Mouse (Mus musculus): ENCODE measurements at regions not wholly inside any gene's neighbourhood (a gene's known extent, or its start where the extent isn't known, plus 50 kb on each side); places are given as distances from the start of the nearest gene placed in this dataset.

GRCm38 (mm10) chr19:50872661-50873060, 194.2 kb upstream of the Sorcs1 start:
- TF ChIP-seq CTCF (IDR thresholded peaks at IDR 0.05; ENCODE audit: low read depth) (no peak), EP300 (optimal IDR thresholded peaks at IDR 0.05) (no peak)
- ATAC-seq (ENCODE audit: low FRiP score, low TSS enrichment), result no peak
- Histone ChIP-seq H3K9me3 (ENCODE audit: control insufficient read depth, low read length) (no peaks in the 10 kb centered on the region), H3K4me2 (replicated peaks; ENCODE audit: low read depth) (no peak overlapping the region), H3K4me1 (replicated peaks; ENCODE audit: control insufficient read depth, insufficient read depth) (no peaks in the 10 kb centered on the region), H3K4me3 (ENCODE audit: low read depth, low read length) (no peak overlapping the region), H3K9ac (ENCODE audit: low read length) (no peak overlapping the region), H3K27ac (replicated peaks) (no peak overlapping the region), H3K36me3 (ENCODE audit: control insufficient read depth, insufficient read depth, low read length) (no peaks in the 10 kb centered on the region), H3K27me3 (ENCODE audit: control insufficient read depth, insufficient read depth, low read length) (no peaks in the 10 kb centered on the region)
- no peak for DNase-seq (ENCODE audit: low spot score)
- WGBS, result 78% methylated on average over 4 of the region's 4 CpGs

- Histone ChIP-seq H3K27ac (replicated peaks) (no peak overlapping the region), H3K36me3 (ENCODE audit: control insufficient read depth, insufficient read depth, low read length) (no peaks in the 10 kb centered on the region), H3K4me1 (replicated peaks; ENCODE audit: control insufficient read depth, insufficient read depth) (no peaks in the 10 kb centered on the region), H3K4me2 (replicated peaks; ENCODE audit: low read depth) (no peak overlapping the region), H3K9ac (ENCODE audit: low read length) (no peak overlapping the region), H3K27me3 (ENCODE audit: control insufficient read depth, insufficient read depth, low read length) (no peaks in the 10 kb centered on the region), H3K4me3 (ENCODE audit: low read depth, low read length) (no peak overlapping the region), H3K9me3 (ENCODE audit: control insufficient read depth, low read length) (no peaks in the 10 kb centered on the region)
- no peak for ATAC-seq (ENCODE audit: low FRiP score, low TSS enrichment)
- no peak for TF ChIP-seq EP300 (optimal IDR thresholded peaks at IDR 0.05)
- no peak for TF ChIP-seq CTCF (IDR thresholded peaks at IDR 0.05; ENCODE audit: low read depth)
- 63% methylated on average over 2 of the region's 2 CpGs for WGBS
- DNase-seq (ENCODE audit: low spot score), result no peak
Observed at GRCm38 (mm10) chr19:50872144-50872543, 193.7 kb upstream of the Sorcs1 start.

GRCm38 (mm10) chr19:50854854-50855253, 176.4 kb upstream of the Sorcs1 start:
- no peaks in the 10 kb centered on the region for H3K36me3 ChIP-seq (ENCODE audit: control insufficient read depth, insufficient read depth, low read length)
- ATAC-seq (ENCODE audit: low FRiP score, low TSS enrichment) (no peak), DNase-seq (ENCODE audit: low spot score) (no peak)
- H3K9me3 ChIP-seq (ENCODE audit: control insufficient read depth, low read length), result no peaks in the 10 kb centered on the region
- TF ChIP-seq CTCF (IDR thresholded peaks at IDR 0.05; ENCODE audit: low read depth) (no peak), EP300 (optimal IDR thresholded peaks at IDR 0.05) (no peak)
- H3K27me3 ChIP-seq (ENCODE audit: control insufficient read depth, insufficient read depth, low read length), result no peaks in the 10 kb centered on the region
- H3K4me2 ChIP-seq (replicated peaks; ENCODE audit: low read depth), result no peak overlapping the region
- no peak overlapping the region for H3K4me3 ChIP-seq (ENCODE audit: low read depth, low read length)
- no peak overlapping the region for H3K27ac ChIP-seq (replicated peaks)
- 44% methylated on average over 1 of the region's 1 CpGs for whole genome bisulfite sequencing
- no peak overlapping the region for H3K9ac ChIP-seq (ENCODE audit: low read length)
- H3K4me1 ChIP-seq (replicated peaks; ENCODE audit: control insufficient read depth, insufficient read depth), result no peaks in the 10 kb centered on the region

- no peak overlapping the region for H3K4me2 ChIP-seq (replicated peaks; ENCODE audit: low read depth)
- ATAC-seq (ENCODE audit: low FRiP score, low TSS enrichment) (no peak), DNase-seq (ENCODE audit: low spot score) (no peak)
- H3K4me3 ChIP-seq (ENCODE audit: low read depth, low read length), result no peak overlapping the region
- no peaks in the 10 kb centered on the region for H3K4me1 ChIP-seq (replicated peaks; ENCODE audit: control insufficient read depth, insufficient read depth)
- H3K27me3 ChIP-seq (ENCODE audit: control insufficient read depth, insufficient read depth, low read length), result no peaks in the 10 kb centered on the region
- WGBS, result 50% methylated on average over 1 of the region's 1 CpGs
- TF ChIP-seq EP300 (optimal IDR thresholded peaks at IDR 0.05) (no peak), CTCF (IDR thresholded peaks at IDR 0.05; ENCODE audit: low read depth) (no peak)
- H3K9me3 ChIP-seq (ENCODE audit: control insufficient read depth, low read length), result no peaks in the 10 kb centered on the region
- H3K27ac ChIP-seq (replicated peaks), result no peak overlapping the region
- H3K9ac ChIP-seq (ENCODE audit: low read length), result no peak overlapping the region
- no peaks in the 10 kb centered on the region for H3K36me3 ChIP-seq (ENCODE audit: control insufficient read depth, insufficient read depth, low read length)
Observed at GRCm38 (mm10) chr19:50840499-50840898, 162.1 kb upstream of the Sorcs1 start.
